Mouse (Mus musculus): ENCODE data around the gene Nmb.

DNA sequence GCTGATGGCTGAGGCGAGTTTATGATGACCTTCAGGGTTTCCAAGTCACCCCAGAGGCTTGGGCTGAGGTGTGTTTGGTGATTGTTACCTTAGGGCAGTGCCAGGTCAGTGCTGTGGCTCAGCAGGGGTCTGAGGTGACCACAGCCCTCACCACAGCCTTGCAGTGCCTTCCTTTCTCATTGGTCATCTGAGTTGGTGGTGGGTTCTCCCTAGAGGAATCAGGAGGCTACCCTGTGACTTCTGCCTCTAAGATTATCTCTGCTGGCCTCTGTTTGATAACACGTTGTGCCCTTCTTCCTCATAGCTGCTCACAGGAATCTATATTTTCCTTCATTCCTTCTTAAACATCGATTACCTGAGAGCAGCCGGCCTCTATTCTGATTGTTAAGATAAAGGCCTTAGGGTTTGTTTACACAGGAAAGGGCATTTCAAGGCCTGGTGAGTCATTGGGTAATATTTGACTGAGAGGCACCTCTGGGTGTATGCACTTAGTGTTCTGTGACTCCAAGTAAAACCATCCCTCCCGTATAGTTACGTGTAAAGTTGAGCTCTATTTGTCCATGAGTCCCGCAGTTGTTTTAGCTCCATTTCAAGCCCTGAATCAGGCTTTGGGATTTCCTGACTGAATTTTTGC, 38.2 kb downstream of the Nmb start:
- no peak for TF ChIP-seq CTCF (IDR thresholded peaks at IDR 0.05; ENCODE audit: insufficient read depth, low read length)
- no peak for TF ChIP-seq POLR2A (IDR thresholded peaks at IDR 0.05; ENCODE audit: borderline replicate concordance, extremely low read depth, low read depth, low read length)
